ENCODE assay signal across 15 mouse cellular contexts in genomic region chr1:86233808-86234207, GRCm38 (mm10).
DNase-seq lines count a peak whose midpoint lies in the region; ATAC-seq and TF ChIP-seq lines count a peak whose summit lies in the region.
"Had no signal": no experiment of that assay in that cellular context is flagged by ENCODE, and none has a peak within 500 bp of the region (broad histone marks: within the 10 kb centered on the region; RNA-seq: fewer than 3 reads in every experiment).

No protein-coding gene starts in this region.

- no peak overlapping the region for H3K9ac ChIP-seq in forebrain, postnatal 0 days

- WGBS in macrophage (ENCODE audit: missing documents) = 8% methylated on average over 4 of the region's 4 CpGs
- 84% methylated on average over 4 of the region's 4 CpGs for WGBS in forebrain, postnatal 0 days

- no peaks in the 10 kb centered on the region for H3K4me1 ChIP-seq in forebrain, postnatal 0 days (ENCODE audit: insufficient read depth)

- no peak overlapping the region for H3K4me3 ChIP-seq in macrophage (ENCODE audit: inconsistent target)
- H3K4me3 ChIP-seq in forebrain, postnatal 0 days (ENCODE audit: low read depth, low read length) = no peak overlapping the region
- H3K4me3 ChIP-seq: heart, embryonic 13.5 days; myocyte had no signal

- no peaks in the 10 kb centered on the region for H3K9me3 ChIP-seq in forebrain, postnatal 0 days (ENCODE audit: low read length)
- H3K9me3 ChIP-seq: heart, embryonic 13.5 days had no signal

- no peak overlapping the region for H3K4me2 ChIP-seq in forebrain, postnatal 0 days (ENCODE audit: low read depth)
- H3K4me2 ChIP-seq: heart, embryonic 13.5 days had no signal

- no peak for ATAC-seq in forebrain, postnatal 0 days
- ATAC-seq: hindbrain, embryonic 16.5 days; Patski had no signal

- no peak for TF ChIP-seq CTCF in forebrain, postnatal 0 days (IDR thresholded peaks at IDR 0.05; ENCODE audit: low read depth)

- H3K79me2 ChIP-seq in macrophage (ENCODE audit: inconsistent target) = no peaks in the 10 kb centered on the region

- DNase-seq in heart, adult 18-20 months = peak; percentile 10 to 30
- no peak for DNase-seq in heart, postnatal 4 days
- peak; percentile 36 to 63 for DNase-seq in spleen, postnatal 36 days (ENCODE audit: low spot score in 2 of 2)
- DNase-seq in spleen, postnatal 4 days (ENCODE audit: low spot score in 2 of 2) = no peak
- no peak for DNase-seq in forebrain, postnatal 0 days
- DNase-seq in thymus, postnatal 14 days = no peak
- no peak for DNase-seq in embryo, embryonic 10.5 days (ENCODE audit: low spot score)
- DNase-seq: adrenal gland, postnatal 10 days; cerebellum, adult 8-10 months had no signal

- peak overlapping the region; percentile 90 for H3K27ac ChIP-seq in macrophage
- H3K27ac ChIP-seq in forebrain, postnatal 0 days (ENCODE audit: low read depth, low read length) = no peak overlapping the region; the same call in 1 of the 2 replicates
- H3K27ac ChIP-seq: kidney, postnatal 0 days had no signal

- H3K36me3 ChIP-seq in macrophage (ENCODE audit: inconsistent target) = no peaks in the 10 kb centered on the region
- H3K36me3 ChIP-seq in forebrain, postnatal 0 days (ENCODE audit: insufficient read depth) = no peaks in the 10 kb centered on the region
- H3K36me3 ChIP-seq: heart, embryonic 13.5 days had no signal

- no peaks in the 10 kb centered on the region for H3K27me3 ChIP-seq in forebrain, postnatal 0 days (ENCODE audit: insufficient read depth, low read length)
- H3K27me3 ChIP-seq: heart, embryonic 13.5 days; Patski had no signal

Comparison
In these comparisons a context has a peak if more than half of its experiments do, and no peak if none do; other contexts are left out.
1. DNase-seq: peak in heart, adult 18-20 months (2 of 2) and spleen, postnatal 36 days (2 of 2); none in heart, postnatal 4 days (single experiment), spleen, postnatal 4 days (0 of 2), forebrain, postnatal 0 days (single experiment), thymus, postnatal 14 days (single experiment) and embryo, embryonic 10.5 days (single experiment).